Mouse (Mus musculus) limb, embryonic 10.5 days (tissue): ENCODE measurements around the gene Sgca. TPM values are rescaled to one million over a fixed set of nuclear protein-coding genes. Genes with fewer than 3 reads are reported as not detected.

Source experiments
- DNase-seq: peaks from one replicate; pipeline ENCODE4 v3.0.0-alpha.2; 2017; ENCODE audit warnings: low spot score
- H3K27ac ChIP-seq: fragments of 300-500 bp; sonication (generic); 2 replicates; pipeline ENCODE4 v1.5.1; 2016; ENCODE audit warnings: mild to moderate bottlenecking
- H3K27me3 ChIP-seq: fragments of 300-500 bp; sonication (generic); 2 replicates; pipeline ENCODE4 v1.6.1; 2016; ENCODE audit warnings: low read depth, mild to moderate bottlenecking; ENCODE audit not compliant: poor library complexity, severe bottlenecking
- H3K36me3 ChIP-seq: fragments of 300-500 bp; sonication (generic); 2 replicates; pipeline ENCODE4 v1.6.1; 2016; ENCODE audit warnings: mild to moderate bottlenecking, moderate library complexity
- H3K4me1 ChIP-seq: fragments of 300-500 bp; sonication (generic); 2 replicates; pipeline ENCODE4 v1.6.1; 2016
- H3K4me3 ChIP-seq: fragments of 300-500 bp; sonication (generic); 2 replicates; pipeline ENCODE4 v1.5.1; 2016; ENCODE audit warnings: mild to moderate bottlenecking, moderate library complexity
- H3K9me3 ChIP-seq: fragments of 300-500 bp; sonication (generic); replicated peaks from 2 replicates; pipeline ENCODE4 v1.6.1; 2016; ENCODE audit warnings: mild to moderate bottlenecking
- WGBS: fragments of 180-500 bp; shearing (Covaris S2); methylation state at CpG from one replicate; pipeline ENCODE4 v1.1.7; 2016; 5-methylcytosine and 5-hydroxymethylcytosine counted together
- polyA plus RNA-seq: library from polyadenylated mRNA; unstranded; fragments of >200 nt; fragmentation: Nextera tagmentation; extraction: Ambion mirVana; gene quantifications from 2 replicates; pipeline ENCODE4 v1.2.1, GENCODE M21; 2016

The Sgca gene
- polyA plus RNA-seq, 1 experiment from 2014 or later = 0.23 TPM

DNA sequence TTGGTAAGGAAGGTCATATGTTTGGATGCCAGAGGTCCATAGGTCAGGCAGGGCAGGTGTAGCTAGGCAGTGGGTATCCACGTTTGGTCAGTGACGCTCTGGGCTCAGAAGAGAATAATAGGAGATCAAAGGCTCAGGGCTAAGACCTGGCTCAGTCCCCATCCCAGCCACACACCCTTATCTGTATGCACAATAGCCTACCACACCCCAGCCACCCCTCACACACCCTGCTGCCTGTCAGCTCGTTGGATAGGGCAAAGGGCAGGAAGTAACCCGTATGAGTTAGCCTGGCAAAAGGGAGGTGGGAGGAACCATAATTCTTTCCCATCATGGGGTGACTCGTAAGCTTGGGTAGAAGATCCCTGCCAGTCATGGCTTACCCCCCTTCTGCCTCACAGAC, 21.5 kb upstream of the Sgca start:
- Histone ChIP-seq H3K36me3 (peaks cover 86% of the 10 kb centered on the region), H3K4me1 (peaks cover 61% of the 10 kb centered on the region), H3K27me3 (no peaks in the 10 kb centered on the region), H3K9me3 (no peaks in the 10 kb centered on the region), H3K4me3 (0 out of 2 replicates have a peak overlapping the region, but pooled peaks have one; percentile 7), H3K27ac (0 out of 2 replicates have a peak overlapping the region, but pooled peaks have one; percentile 50)
- WGBS = 71% methylated on average over 5 of the region's 5 CpGs
- DNase-seq = no peak

DNA sequence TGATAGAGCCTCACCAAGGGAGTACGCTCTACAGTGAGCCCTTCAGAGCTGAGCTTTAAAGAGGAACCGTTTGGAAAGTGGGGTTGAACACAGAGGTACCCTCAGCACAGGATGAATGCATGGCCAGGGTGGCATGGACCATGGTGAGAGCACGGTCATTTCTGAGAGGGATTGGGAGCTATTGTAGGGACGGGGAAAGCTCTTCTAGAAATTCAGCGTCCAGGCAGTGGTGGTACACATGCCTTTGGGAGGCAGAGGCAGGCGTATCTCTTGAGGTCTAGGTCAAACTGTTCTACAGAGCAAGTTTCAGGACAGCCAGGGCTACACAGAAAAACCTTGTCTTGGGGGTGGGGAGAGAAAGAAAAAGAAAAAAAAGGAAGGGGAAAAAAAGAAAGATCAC, 20.9 kb upstream of the Sgca start:
- DNase-seq = no peak

DNA sequence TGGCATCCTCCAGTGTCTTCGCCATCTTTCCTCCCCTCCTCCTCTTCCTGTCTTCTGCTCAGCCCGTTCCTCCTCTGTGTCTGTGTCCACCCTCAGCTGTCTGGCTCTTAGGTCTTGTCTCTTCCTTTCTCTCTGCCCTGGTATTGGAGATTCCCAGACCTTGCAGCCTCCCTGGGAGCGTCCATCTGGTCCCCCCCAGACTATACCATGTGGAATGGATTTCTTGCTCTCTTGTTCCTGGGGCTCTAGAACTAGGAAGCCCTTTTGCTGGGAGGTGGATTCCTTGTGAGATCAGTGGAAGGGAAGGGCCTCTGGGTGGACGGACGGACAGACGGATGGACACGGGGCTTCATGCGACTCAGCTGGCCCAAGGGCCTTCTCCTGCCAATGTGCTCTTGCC, 20.0 kb upstream of the Sgca start:
- no peaks in the 10 kb centered on the region for H3K9me3 ChIP-seq
- DNase-seq = no peak
- peaks cover 73% of the 10 kb centered on the region for H3K36me3 ChIP-seq
- H3K4me1 ChIP-seq = peaks cover 74% of the 10 kb centered on the region
- H3K27me3 ChIP-seq = no peaks in the 10 kb centered on the region
- 87% methylated on average over 8 of the region's 8 CpGs for WGBS
- no peak overlapping the region for H3K4me3 ChIP-seq
- no peak overlapping the region for H3K27ac ChIP-seq

More for the DNA sequence above, 20.9 kb upstream of the Sgca start:
- Histone ChIP-seq H3K27ac (no peak overlapping the region), H3K27me3 (no peaks in the 10 kb centered on the region), H3K4me1 (peaks cover 68% of the 10 kb centered on the region), H3K36me3 (peaks cover 80% of the 10 kb centered on the region), H3K9me3 (no peaks in the 10 kb centered on the region), H3K4me3 (no peak overlapping the region)
- 91% methylated on average over 6 of the region's 6 CpGs for WGBS

- Histone ChIP-seq H3K36me3 (peaks cover 63% of the 10 kb centered on the region), H3K27ac (peak overlapping the region; percentile 27; the same call in 1 of the 2 replicates), H3K4me1 (peaks cover 71% of the 10 kb centered on the region), H3K27me3 (no peaks in the 10 kb centered on the region), H3K9me3 (no peaks in the 10 kb centered on the region), H3K4me3 (peak overlapping the region; percentile 83)
- WGBS = 90% methylated on average over 11 of the region's 11 CpGs
- DNase-seq = no peak
These were observed 19.0 kb upstream of the Sgca start for GRCm38 (mm10) chr11:94994947-94995772.

GRCm38 (mm10) chr11:94994208-94994814, 18.2 kb upstream of the Sgca start:
- no peaks in the 10 kb centered on the region for H3K9me3 ChIP-seq
- H3K4me1 ChIP-seq = peaks cover 72% of the 10 kb centered on the region
- peak overlapping the region; percentile 83 for H3K4me3 ChIP-seq
- H3K36me3 ChIP-seq = peaks cover 55% of the 10 kb centered on the region
- 65% methylated on average over 10 of the region's 10 CpGs for WGBS
- no peak for DNase-seq
- H3K27me3 ChIP-seq = no peaks in the 10 kb centered on the region
- H3K27ac ChIP-seq = peak overlapping the region; percentile 95

DNA sequence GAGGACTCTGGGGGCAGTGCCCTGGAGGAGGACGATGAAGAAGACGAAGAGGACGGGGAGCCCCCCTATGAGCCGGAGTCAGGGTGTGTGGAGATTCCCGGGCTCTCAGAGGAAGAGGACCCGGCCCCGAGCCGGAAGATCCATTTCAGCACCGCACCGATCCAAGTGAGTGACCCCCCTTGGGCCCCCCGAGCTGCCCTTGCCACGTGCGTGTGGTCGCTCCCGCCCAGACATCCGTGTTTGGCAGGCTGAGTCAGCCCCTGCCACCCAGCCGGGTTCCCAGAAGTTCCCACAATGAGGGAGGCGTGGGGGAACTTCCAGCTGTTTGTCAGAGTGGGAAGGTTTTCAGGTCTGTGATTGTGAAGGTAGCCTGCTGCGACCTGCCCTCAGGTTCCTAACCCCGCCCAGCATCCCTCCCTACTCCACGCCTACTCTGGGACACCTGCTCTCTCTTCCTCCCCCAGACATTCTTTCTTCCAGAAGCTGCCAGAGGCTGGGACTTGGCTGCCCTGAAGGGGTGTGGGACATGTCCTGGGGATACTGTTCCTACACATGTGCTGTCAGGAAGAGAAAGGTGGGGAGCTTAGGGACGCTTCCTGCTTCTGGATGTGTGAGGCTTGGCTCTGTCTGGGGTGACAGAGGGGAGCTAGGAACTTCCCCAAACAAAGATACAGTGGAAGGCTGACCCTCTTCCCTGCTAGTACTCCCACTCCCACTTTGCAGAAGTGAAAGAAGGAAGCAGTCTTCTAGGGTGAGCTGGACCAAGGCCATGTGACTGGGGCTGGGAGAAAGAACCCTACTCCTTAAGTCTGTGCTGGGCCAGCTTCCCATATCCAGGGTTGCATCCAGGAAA, 16.9 kb upstream of the Sgca start:
- peak overlapping the region; percentile 83 for H3K4me3 ChIP-seq
- peak; percentile 59 for DNase-seq
- no peaks in the 10 kb centered on the region for H3K27me3 ChIP-seq
- WGBS = 3% methylated on average over 22 of the region's 22 CpGs
- peaks cover 82% of the 10 kb centered on the region for H3K4me1 ChIP-seq
- H3K27ac ChIP-seq = peak overlapping the region; percentile 95
- peaks cover 42% of the 10 kb centered on the region for H3K36me3 ChIP-seq
- no peaks in the 10 kb centered on the region for H3K9me3 ChIP-seq

- DNase-seq = peak; percentile 48
- peaks cover 36% of the 10 kb centered on the region for H3K36me3 ChIP-seq
- H3K4me1 ChIP-seq = peaks cover 84% of the 10 kb centered on the region
- peak overlapping the region; percentile 83 for H3K4me3 ChIP-seq
- H3K9me3 ChIP-seq = no peaks in the 10 kb centered on the region
- no peaks in the 10 kb centered on the region for H3K27me3 ChIP-seq
- peak overlapping the region; percentile 95 for H3K27ac ChIP-seq
- WGBS = 1% methylated on average over 20 of the region's 20 CpGs
These were observed 16.3 kb upstream of the Sgca start for GRCm38 (mm10) chr11:94992480-94992753.

- no peaks in the 10 kb centered on the region for H3K9me3 ChIP-seq
- H3K36me3 ChIP-seq = peaks cover 30% of the 10 kb centered on the region
- under 1% methylated on average over 92 of the region's 99 CpGs for WGBS
- H3K4me1 ChIP-seq = peaks cover 89% of the 10 kb centered on the region
- no peaks in the 10 kb centered on the region for H3K27me3 ChIP-seq
- DNase-seq = peak; percentile 76
- peak overlapping the region; percentile 83 for H3K4me3 ChIP-seq
- peak overlapping the region; percentile 95 for H3K27ac ChIP-seq
These were observed 15.7 kb upstream of the Sgca start for GRCm38 (mm10) chr11:94991641-94992479.

DNA sequence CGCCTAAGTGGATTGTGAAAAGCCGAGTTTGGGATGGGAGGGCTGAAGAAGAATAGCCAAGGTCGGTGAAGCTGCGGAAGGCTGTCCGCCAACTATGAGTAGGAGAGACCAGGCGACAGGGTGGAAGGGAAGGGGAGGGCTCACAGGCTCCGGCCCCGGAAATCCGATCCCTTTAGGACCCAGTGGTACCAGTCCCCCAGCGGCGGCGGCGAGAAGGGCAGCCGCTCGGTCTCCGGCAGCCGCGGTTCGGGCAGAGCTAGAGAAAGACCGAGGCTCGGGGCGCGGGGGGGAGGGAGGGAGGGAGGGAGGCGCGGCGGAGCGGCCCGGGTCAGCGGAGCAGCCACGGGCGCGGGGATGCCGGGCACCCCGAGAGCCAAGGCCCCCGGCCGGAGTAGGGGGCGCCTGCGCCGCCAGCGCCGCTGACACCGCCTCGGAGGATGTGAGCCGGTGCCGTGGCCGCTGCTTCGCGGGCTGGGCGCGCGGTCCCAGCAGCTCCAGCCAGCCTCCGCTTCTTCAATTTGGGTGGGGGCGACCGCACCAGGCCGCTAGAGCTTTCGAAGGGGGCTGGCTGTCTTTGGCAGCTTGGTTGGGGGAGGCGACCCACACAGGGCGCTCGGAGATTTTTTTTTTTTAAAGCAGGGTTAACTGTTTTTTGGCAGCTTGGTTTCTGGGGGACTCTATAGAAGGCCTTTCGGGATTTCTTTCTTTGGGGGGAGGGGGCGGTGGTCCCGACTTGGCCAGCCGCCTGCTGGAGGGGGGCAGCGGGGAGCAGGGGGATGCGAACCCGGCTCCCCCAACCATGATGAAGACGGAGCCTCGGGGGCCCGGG, 14.8 kb upstream of the Sgca start, which contains the start of gene Ppp1r9b:
Gene Ppp1r9b, plus strand, starts transcription at position 287 of the 829 bp plus-strand sequence.
- Histone ChIP-seq H3K27me3 (no peaks in the 10 kb centered on the region), H3K4me1 (peaks cover 91% of the 10 kb centered on the region), H3K36me3 (peaks cover 21% of the 10 kb centered on the region), H3K4me3 (peak within 1 kb of the TSS; percentile 83), H3K9me3 (no peaks in the 10 kb centered on the region), H3K27ac (peak within 1 kb of the TSS; percentile 95)
- under 1% methylated on average over 51 of the region's 69 CpGs for WGBS
- peak; percentile 99 for DNase-seq

- DNase-seq = no peak
- Histone ChIP-seq H3K36me3 (peaks cover 14% of the 10 kb centered on the region), H3K4me1 (peaks cover 86% of the 10 kb centered on the region), H3K9me3 (no peaks in the 10 kb centered on the region), H3K27me3 (no peaks in the 10 kb centered on the region), H3K4me3 (peak overlapping the region; percentile 83), H3K27ac (peak overlapping the region; percentile 95)
- 54% methylated on average over 6 of the region's 6 CpGs for WGBS
These were observed 14.1 kb upstream of the Sgca start for GRCm38 (mm10) chr11:94990102-94990748.

DNA sequence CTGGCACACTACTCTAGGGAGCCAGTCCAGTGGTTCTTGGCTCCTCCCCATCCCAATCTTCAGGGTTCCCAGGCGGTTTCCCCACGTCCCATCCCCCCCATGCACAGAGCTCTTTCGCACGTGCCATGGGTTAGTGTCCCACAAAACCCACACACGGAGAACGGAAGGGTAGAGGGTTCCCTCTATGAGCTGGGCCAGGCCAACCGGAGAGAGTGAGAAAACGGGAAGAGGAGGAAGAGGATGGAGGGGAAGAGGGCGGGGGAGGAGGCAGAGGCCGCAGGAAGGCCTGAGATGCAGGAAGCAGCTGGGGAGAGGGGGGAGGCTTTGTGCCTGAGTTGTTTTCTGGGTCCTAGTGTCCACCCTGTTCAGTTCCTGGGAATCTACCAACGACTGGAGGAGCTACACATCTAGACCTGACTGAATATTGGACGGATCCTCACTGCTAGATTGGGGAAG, 13.5 kb upstream of the Sgca start:
- peak overlapping the region; percentile 95 for H3K27ac ChIP-seq
- H3K4me1 ChIP-seq = peaks cover 85% of the 10 kb centered on the region
- H3K27me3 ChIP-seq = no peaks in the 10 kb centered on the region
- H3K4me3 ChIP-seq = peak overlapping the region; percentile 83
- 1% methylated on average over 12 of the region's 12 CpGs for WGBS
- no peaks in the 10 kb centered on the region for H3K9me3 ChIP-seq
- peak; percentile 91 for DNase-seq
- peaks cover 8% of the 10 kb centered on the region for H3K36me3 ChIP-seq
